Mouse (Mus musculus): Measurements from ENCODE around the gene Atox1.

Atox1 gene

DNA sequence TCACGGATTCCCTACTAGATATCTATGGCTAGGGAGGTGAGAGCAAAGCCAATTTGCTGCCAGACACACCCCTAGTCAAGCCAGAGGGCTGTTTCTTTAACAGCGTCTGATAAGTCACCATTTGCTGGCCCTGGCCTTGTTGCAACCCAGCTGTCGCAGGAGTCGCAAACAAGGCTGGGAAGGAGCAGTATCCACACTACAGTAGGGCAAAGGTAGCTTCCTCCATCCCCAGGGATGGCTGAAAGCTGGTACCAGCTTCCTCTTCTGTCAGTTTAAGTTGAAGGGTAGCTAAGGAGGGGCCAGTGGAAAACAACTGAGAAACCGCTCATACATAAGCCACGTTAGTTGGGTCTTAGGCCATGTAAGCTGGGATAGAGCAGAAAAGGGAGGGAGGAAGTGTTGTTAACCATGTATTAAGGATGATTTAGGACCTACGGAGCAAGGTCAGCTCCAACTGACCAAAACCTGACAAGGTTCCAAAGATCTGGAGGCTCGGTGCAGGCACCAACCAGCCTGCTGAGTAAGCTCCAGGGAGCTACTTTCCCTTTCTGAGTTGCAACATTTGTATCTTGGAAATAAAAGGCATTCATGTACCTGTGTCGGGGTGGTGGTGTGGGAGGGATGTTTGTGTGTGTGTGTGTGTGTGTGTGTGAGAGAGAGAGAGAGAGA is 45.9 kb downstream of the Atox1 start:
- DNase-seq (ENCODE audit: low read depth in 1 of 2, low spot score in 2 of 2): no peak

DNA sequence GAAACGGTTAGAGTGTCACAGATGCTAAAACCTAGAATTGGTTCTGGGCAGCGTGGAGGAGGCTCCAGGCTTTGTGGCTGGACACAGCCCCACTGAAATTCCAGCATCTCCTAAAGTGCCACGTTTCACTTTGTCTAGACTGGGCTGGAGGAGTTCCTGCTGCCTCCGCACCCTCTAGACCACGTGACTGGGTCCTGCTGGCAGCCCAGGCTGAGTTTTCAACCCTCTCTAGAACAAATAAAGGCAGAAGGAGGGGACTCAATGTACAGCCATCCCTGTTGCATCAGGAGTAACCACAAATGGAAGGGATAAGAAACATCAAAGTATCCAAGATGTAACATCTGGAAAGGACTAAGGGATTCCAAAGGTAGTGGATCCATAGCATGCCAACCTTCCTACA is 46.7 kb downstream of the Atox1 start:
- DNase-seq (ENCODE audit: low read depth in 1 of 2, low spot score in 2 of 2): no peak

DNA sequence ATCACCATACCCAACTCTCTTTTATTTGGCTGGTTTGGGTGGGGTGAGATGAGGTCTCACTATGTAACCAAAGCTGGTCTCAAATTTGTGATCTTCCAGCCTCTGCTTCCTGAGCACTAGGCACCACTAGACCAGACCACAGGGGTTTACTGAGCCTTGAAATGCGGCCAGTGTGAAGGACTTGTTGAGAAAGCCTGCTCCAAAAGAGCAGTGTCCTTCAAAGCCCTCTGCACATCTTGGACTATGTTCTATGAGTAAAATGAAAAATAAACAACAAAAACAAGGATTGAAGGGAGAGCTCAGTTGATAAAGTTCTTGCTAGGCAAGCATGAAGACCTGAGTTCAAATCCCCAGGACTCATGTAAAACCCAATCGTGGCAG is 47.6 kb downstream of the Atox1 start:
- no peak for DNase-seq (ENCODE audit: low read depth in 1 of 2, low spot score in 2 of 2)

DNA sequence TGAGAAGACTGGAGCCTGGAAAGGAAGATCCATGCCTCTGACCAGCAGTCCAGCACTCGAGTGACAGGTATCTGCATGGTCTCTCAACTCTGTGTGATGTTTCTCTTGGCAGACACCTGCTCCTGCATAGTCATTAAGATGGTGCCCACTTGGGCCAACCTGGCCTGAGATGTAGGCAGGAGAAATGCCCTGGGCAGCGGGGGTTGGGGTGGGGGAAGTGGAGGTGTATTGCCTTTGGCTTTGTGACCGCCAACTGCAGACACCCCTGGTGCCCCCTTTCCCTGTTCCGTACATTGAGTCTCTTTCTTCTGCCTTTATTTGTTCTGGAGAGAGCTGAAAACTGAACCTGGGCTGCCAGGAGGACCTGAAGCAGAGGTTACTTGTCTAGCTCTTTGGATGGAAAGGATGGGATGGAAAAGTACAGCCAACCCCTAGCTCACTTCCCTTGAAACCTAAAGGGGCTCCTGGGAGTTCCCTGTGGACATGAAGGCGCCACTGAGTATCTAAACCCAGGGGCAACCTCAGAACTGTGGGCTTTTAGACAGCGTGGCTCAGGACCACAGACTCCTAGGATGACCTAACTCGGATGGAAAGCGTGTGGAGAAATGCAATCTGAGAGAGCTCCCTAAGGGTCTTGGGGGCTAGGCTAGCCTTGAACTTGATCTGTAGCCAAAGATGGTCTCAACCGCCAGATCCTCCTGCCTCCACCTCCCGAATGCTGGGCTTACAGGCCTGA is 48.2 kb downstream of the Atox1 start:
- no peak for DNase-seq (ENCODE audit: low read depth in 1 of 2, low spot score in 2 of 2)

DNA sequence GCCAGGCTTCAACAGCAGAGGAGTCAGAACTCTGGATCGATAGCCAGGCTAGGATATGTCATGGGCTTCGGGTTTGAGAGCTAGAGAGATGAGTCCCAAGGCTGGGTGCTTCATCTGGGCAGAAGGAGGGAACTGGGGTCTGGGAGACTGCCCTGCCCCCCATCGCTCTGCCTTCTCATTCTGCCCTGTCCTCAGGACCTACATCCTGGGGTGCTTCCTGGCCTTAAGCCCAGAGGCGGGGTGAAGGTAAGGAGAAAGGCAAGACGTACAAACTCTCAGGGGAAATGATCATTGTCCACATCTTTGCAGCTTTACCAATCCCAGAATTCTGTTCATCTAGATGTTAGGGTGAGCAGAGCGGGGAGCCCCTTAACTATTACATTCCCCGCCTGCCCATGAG is 49.0 kb downstream of the Atox1 start:
- DNase-seq (ENCODE audit: low read depth in 1 of 2, low spot score in 2 of 2): no peak

DNA sequence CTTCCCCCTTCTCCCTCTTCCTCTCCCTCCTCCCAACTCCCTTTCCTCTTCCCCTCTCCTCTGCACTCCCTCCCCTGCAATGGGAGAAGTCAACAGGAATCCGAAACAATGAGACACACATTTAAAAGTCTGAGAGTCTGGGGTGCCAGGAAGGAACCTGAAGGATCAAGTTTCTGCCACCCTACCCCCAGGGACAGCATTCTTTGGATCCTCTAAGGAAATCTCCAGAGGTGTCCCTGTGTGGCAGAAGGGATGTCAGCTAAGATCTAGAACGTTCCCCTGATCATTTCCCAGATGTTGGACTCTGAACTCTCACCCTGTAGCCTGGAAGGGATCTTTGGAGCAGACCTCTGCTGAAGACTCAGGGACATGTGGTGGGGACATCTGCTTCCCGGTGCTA is 50.5 kb downstream of the Atox1 start:
- no peak for DNase-seq (ENCODE audit: low read depth in 1 of 2, low spot score in 2 of 2)

DNA sequence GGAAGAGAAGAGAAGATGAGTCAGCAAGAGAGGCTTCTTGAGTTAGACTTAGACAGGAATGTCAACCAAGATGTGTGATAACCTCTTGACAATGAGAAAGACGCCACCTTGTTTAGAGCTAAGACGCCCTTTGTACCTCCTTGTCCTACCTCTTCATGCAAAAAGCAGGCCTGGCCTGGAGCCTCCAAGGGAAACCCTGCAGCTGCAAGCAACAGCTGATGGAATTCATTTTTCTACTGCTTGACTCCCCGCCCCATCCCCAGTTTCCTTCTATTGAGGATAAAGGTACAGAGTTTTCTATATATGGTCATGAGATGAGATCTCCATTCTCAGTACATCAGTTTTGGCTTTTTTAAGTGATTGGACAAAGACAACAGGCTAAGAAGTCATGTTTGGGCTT is 51.0 kb downstream of the Atox1 start:
- no peak for DNase-seq (ENCODE audit: low read depth in 1 of 2, low spot score in 2 of 2)

DNA sequence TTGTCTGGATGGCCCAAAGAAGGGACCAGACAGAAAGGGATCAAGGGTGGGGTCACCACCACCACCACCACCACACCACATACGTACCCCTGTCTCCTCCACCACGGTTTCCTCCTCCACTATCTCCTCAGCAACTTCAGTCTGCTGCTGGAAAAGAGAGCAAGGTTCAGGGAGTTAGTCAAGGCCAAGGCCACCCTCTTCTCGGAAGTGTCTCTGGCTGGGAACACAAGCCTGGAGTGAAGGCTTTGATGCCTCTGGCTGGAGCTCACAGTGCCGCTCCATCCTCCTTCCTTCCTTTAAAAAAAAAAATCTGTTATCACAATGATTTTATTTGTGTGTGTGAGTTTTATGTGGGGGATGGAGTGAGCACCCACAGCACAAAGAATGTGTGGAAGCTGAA is 53.9 kb downstream of the Atox1 start:
- no peak for DNase-seq (ENCODE audit: low read depth in 1 of 2, low spot score in 2 of 2)

DNA sequence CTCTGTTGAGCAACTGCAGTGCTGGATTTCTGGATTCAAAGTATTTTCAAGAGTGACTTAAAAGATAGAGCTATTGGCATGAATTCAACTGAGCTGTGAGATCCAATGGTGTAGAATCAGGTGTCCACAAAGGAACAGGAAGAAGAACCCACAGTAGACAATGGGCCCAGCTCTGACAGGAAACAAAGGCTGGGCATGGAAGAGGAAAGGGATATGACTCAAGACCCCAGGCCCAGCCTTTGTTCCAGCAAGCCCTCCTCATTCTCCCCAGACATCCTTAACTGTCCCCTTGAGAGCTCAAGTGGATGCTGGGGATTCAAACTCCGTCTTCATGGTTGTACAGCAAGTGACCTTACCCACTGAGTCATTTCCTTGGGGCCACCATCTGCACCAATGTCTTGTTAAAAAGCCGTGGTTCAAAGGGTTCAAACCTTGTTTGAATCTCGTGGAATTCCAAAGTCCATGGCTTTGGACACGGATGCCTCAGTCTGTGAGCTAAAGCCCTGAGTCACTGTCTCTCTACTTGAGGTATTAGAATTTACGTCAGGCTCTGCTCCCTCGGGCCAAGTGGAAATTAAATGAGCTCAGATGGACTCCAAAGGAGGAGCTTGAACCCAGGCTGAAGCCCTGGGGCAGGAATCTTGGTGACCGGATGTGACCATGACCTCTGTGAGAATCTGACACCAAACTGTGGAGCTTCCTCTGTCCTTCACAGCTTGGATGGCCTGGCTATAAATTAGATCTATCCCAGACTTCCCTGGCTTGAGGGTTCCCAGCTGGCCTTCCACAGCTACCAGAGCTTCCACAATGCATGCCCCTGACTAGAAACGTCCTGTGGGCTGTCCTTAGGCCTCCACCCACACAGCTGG is 55.2 kb downstream of the Atox1 start:
- DNase-seq (ENCODE audit: low read depth in 1 of 2, low spot score in 2 of 2): no peak

DNA sequence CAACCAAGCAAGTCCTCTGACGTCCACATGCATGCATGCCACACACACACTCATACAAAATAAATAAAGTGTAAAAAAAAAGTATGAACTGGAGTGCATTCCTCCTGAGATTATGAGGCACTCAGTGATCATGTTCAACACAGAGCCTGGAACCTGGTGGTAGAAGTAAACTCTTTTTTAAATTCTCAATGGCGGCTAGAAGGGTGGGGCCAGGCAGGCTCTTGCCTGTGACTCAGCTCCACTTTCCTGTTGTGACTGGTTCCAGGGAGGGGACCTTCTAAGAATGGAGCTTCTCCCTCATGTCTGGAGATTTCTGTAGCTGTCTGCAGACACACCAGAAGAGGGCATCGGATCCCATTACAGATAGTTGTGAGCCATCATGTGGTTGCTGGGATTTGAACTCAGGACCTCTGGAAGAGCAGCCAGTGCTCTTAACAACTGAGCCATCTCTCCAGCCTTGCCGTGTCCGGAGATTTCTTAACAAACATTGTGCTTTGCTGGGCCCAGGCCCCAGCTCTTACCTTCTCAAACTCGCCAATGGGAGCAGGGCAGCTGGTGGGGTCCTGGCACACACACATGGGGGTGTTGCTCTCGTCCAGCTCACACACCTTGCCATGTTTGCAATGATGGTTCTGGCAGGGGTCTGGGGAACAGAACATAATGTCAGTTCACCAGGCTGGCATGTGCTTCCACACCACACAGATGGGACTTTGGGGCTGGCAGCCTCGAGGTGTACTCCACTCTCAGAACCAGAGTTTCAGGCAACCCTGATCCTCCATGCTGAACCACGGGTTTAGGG is 56.2 kb downstream of the Atox1 start:
- no peak for DNase-seq (ENCODE audit: low read depth in 1 of 2, low spot score in 2 of 2)

DNA sequence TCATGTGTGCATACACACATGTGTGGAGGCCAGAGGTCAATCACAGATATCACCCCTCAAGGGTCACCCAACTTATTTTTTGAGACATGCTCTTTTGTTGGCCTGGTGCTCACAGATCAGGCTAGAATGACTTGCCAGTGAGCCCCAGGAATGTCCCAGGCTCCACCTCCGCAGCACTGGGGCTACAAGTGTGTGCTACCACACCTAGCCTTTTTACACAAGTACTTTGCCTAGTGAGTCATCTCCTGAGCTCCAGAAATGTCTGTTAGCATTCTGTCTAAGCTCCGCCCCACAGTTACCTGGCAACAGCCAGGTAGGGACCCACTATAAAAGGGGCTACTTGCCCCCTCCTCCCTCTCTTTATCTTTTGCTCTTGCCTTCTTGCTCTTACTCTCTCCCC is 60.2 kb downstream of the Atox1 start:
- no peak for DNase-seq (ENCODE audit: low read depth in 1 of 2, low spot score in 2 of 2)

DNA sequence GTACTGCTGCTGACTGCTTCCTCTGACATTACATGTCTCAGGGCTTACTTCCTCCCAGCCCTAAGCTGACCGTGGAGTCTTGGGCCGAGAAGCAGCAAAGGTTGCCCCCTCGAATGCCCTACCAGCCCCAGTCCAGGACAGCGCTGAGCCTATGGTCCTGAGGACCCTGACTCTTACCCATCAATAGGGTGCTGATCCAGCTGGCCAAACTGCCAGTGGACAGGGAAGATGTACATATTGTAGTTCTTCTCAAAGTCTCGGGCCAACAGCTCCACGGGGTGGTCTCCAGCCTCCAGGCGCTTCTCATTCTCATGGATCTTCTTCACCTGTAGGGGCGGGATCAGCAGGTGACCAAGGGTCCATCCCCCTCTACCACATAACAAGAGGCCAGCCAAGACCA is 62.7 kb downstream of the Atox1 start:
- DNase-seq (ENCODE audit: low read depth in 1 of 2, low spot score in 2 of 2): no peak

DNA sequence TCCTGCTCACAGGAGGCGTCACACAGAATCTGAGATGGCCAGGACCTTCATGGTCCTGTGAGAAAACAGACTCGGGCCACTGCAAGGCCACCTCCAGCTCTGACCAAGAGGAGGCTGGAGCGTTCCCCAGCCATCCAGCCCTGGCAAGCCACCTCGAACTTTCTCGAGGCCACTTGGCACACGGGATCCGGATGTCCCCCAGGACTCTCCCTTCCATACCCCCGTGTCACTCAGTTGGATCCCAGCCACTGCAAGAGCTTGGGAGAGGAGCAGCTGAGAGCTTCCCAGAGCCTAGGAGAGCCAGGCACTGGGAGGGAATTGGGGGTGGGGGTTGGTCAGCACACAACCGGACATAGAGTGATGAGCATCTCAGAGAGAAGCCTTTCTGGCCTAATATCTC is 63.6 kb downstream of the Atox1 start:
- no peak for DNase-seq (ENCODE audit: low read depth in 1 of 2, low spot score in 2 of 2)

DNA sequence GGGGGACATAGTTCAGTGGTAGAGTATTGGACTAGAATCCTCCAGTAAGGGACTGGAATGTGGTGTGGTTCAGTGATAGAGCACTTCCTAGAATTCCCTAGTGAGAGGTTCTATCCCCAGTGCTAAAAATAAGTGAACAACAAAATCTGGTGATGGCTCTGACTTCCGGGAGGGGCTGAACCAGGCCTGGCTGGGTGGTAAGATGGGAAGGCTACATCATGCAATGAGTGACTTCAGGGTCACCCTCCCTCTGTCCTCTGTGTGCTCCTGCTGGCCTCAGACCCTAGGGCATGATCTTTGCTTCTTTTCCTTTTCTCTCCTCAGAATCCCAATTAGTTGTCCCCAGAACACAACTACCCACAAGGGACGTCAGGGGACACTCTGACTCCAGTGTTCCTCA is 64.0 kb downstream of the Atox1 start:
- no peak for DNase-seq (ENCODE audit: low read depth in 1 of 2, low spot score in 2 of 2)
